Mouse (Mus musculus) intestine, embryonic 14.5 days (tissue): ENCODE data around the gene Vmn2r118. TPM values are rescaled to one million over a fixed set of nuclear protein-coding genes. Genes with fewer than 3 reads are reported as not detected.

Source experiments
- ATAC-seq: fragments of 200-750 bp; cut with Nextera tagmentation; replicated peaks from 2 replicates; pipeline ENCODE4 v1.8.0; 2017; ENCODE audit warnings: low read depth, moderate number of reproducible peaks, moderate TSS enrichment, moderate library complexity; ENCODE audit not compliant: low FRiP score, low TSS enrichment
- DNase-seq: peaks from one replicate; pipeline ENCODE4 v3.0.0-alpha.2; 2018; ENCODE audit warnings: low spot score
- H3K27ac ChIP-seq: fragments of 300-500 bp; sonication (generic); 2 replicates; pipeline ENCODE4 v1.5.1; 2014; ENCODE audit warnings: low read depth, mild to moderate bottlenecking, control low read depth
- H3K27me3 ChIP-seq: fragments of 300-500 bp; sonication (generic); replicated peaks from 2 replicates; pipeline ENCODE4 v1.6.1; 2014; ENCODE audit warnings: low read length, control low read depth; ENCODE audit not compliant: control insufficient read depth, insufficient read depth
- H3K36me3 ChIP-seq: fragments of 300-500 bp; sonication (generic); 2 replicates; pipeline ENCODE4 v1.6.1; 2014; ENCODE audit warnings: low read length, control low read depth; ENCODE audit not compliant: control insufficient read depth, insufficient read depth
- H3K4me1 ChIP-seq: fragments of 300-500 bp; sonication (generic); replicated peaks from 2 replicates; pipeline ENCODE4 v1.6.1; 2014; ENCODE audit warnings: low read length, control low read depth, mixed read lengths; ENCODE audit not compliant: control insufficient read depth, insufficient read depth
- H3K4me2 ChIP-seq: fragments of 300-500 bp; sonication (generic); 2 replicates; pipeline ENCODE4 v1.6.1; 2014; ENCODE audit warnings: low read length
- H3K4me3 ChIP-seq: fragments of 300-500 bp; sonication (generic); 2 replicates; pipeline ENCODE4 v1.5.1; 2014; ENCODE audit warnings: low read depth, low read length, control low read depth, mixed read lengths
- H3K9ac ChIP-seq: fragments of 300-500 bp; sonication (generic); 2 replicates; pipeline ENCODE4 v1.6.1; 2014; ENCODE audit warnings: mild to moderate bottlenecking, low read length
- H3K9me3 ChIP-seq: fragments of 300-500 bp; sonication (generic); 2 replicates; pipeline ENCODE4 v1.6.1; 2016; ENCODE audit warnings: low read length, control low read depth; ENCODE audit not compliant: control insufficient read depth
- WGBS: fragments of 180-500 bp; shearing (Covaris S2); extraction: QIAGEN DNeasy Blood & Tissue Kit; methylation state at CpG from one replicate; pipeline ENCODE4 v1.1.7; 2014; 5-methylcytosine and 5-hydroxymethylcytosine counted together
- polyA plus RNA-seq: library from polyadenylated mRNA; unstranded; fragments of >200 nt; fragmentation: Nextera tagmentation; extraction: Ambion mirVana; gene quantifications from 2 replicates; pipeline ENCODE4 v1.2.1, GENCODE M21; 2014

Vmn2r118 gene
- not detected in 2 replicates for polyA plus RNA-seq

GRCm38 (mm10) chr17:55625092-55625491 lies at the start of gene Vmn2r118:
Vmn2r118 (minus strand) TSS chr17:55625192.
- no peak for DNase-seq
- H3K9me3 ChIP-seq: no peaks in the 10 kb centered on the region
- H3K36me3 ChIP-seq: no peaks in the 10 kb centered on the region
- no peak within 1 kb of the TSS for H3K4me3 ChIP-seq
- no peaks in the 10 kb centered on the region for H3K4me1 ChIP-seq
- H3K9ac ChIP-seq: no peak within 1 kb of the TSS
- H3K27ac ChIP-seq: no peak within 1 kb of the TSS
- H3K4me2 ChIP-seq: no peak within 1 kb of the TSS
- ATAC-seq: no peak
- no peaks in the 10 kb centered on the region for H3K27me3 ChIP-seq
- WGBS: 85% methylated on average over 3 of the region's 3 CpGs

GRCm38 (mm10) chr17:55661099-55661498 lies 36.1 kb upstream of the Vmn2r118 start:
- Histone ChIP-seq H3K27ac (no peak overlapping the region), H3K27me3 (no peaks in the 10 kb centered on the region), H3K4me2 (no peak overlapping the region), H3K9me3 (no peaks in the 10 kb centered on the region), H3K4me3 (no peak overlapping the region), H3K4me1 (no peaks in the 10 kb centered on the region), H3K36me3 (0 out of 2 replicates have a peak, but pooled peaks cover 13% of the 10 kb centered on the region), H3K9ac (no peak overlapping the region)
- no peak for ATAC-seq
- WGBS: 83% methylated on average over 2 of the region's 2 CpGs
- DNase-seq: no peak

GRCm38 (mm10) chr17:55590838-55591237 lies 34.2 kb downstream of the Vmn2r118 start:
- no peaks in the 10 kb centered on the region for H3K4me1 ChIP-seq
- ATAC-seq (peak; percentile 64; the same call in 1 of the 2 replicates), DNase-seq (no peak)
- no peaks in the 10 kb centered on the region for H3K36me3 ChIP-seq
- no peak overlapping the region for H3K9ac ChIP-seq
- WGBS: 43% methylated on average over 1 of the region's 1 CpGs
- no peak overlapping the region for H3K4me3 ChIP-seq
- H3K9me3 ChIP-seq: no peaks in the 10 kb centered on the region
- no peak overlapping the region for H3K4me2 ChIP-seq
- no peak overlapping the region for H3K27ac ChIP-seq
- no peaks in the 10 kb centered on the region for H3K27me3 ChIP-seq

- H3K27me3 ChIP-seq: no peaks in the 10 kb centered on the region
- H3K9ac ChIP-seq: no peak overlapping the region
- DNase-seq (no peak), ATAC-seq (no peak)
- no peaks in the 10 kb centered on the region for H3K4me1 ChIP-seq
- 71% methylated on average over 2 of the region's 2 CpGs for WGBS
- H3K4me2 ChIP-seq: no peak overlapping the region
- no peaks in the 10 kb centered on the region for H3K9me3 ChIP-seq
- no peaks in the 10 kb centered on the region for H3K36me3 ChIP-seq
- no peak overlapping the region for H3K27ac ChIP-seq
- H3K4me3 ChIP-seq: no peak overlapping the region
Measured at GRCm38 (mm10) chr17:55561774-55562173, 63.2 kb downstream of the Vmn2r118 start.

- Histone ChIP-seq H3K36me3 (no peaks in the 10 kb centered on the region), H3K4me2 (no peak overlapping the region), H3K27ac (no peak overlapping the region), H3K9ac (no peak overlapping the region), H3K9me3 (no peaks in the 10 kb centered on the region), H3K27me3 (no peaks in the 10 kb centered on the region), H3K4me3 (no peak overlapping the region), H3K4me1 (no peaks in the 10 kb centered on the region)
- DNase-seq: no peak
- no peak for ATAC-seq
- 62% methylated on average over 1 of the region's 1 CpGs for WGBS
Measured at GRCm38 (mm10) chr17:55548476-55548875, 76.5 kb downstream of the Vmn2r118 start.

Other genes starting within 250 kb of the Vmn2r118 start
- 1.4 and 2.0 TPM in 2 replicates for gene St6gal2, start 179.8 kb downstream of the Vmn2r118 start, polyA plus RNA-seq
- gene Pot1b, start 87.4 kb upstream of the Vmn2r118 start, polyA plus RNA-seq: 6.5 and 7.8 TPM in 2 replicates
- gene Adgre4, start 124.8 kb upstream of the Vmn2r118 start, polyA plus RNA-seq: 0.41 and 1.0 TPM in 2 replicates